Mouse (Mus musculus): ENCODE measurements around the gene Mfsd2a. TPM values are rescaled to one million over a fixed set of nuclear protein-coding genes. Genes with fewer than 3 reads are reported as not detected.

Mfsd2a gene
- polyA plus RNA-seq, 1 experiment from 2014 or later = 2.4 TPM

- DNase-seq (ENCODE audit: low spot score) = no peak
Observed at GRCm38 (mm10) chr4:122935466-122936099, 25.4 kb downstream of the Mfsd2a start.

GRCm38 (mm10) chr4:122933857-122934256 lies 27.1 kb downstream of the Mfsd2a start:
- DNase-seq (ENCODE audit: low spot score) = peak; percentile 87

- DNase-seq (ENCODE audit: low spot score) = peak; percentile 32
Observed at GRCm38 (mm10) chr4:122933051-122933591, 27.9 kb downstream of the Mfsd2a start.

DNA sequence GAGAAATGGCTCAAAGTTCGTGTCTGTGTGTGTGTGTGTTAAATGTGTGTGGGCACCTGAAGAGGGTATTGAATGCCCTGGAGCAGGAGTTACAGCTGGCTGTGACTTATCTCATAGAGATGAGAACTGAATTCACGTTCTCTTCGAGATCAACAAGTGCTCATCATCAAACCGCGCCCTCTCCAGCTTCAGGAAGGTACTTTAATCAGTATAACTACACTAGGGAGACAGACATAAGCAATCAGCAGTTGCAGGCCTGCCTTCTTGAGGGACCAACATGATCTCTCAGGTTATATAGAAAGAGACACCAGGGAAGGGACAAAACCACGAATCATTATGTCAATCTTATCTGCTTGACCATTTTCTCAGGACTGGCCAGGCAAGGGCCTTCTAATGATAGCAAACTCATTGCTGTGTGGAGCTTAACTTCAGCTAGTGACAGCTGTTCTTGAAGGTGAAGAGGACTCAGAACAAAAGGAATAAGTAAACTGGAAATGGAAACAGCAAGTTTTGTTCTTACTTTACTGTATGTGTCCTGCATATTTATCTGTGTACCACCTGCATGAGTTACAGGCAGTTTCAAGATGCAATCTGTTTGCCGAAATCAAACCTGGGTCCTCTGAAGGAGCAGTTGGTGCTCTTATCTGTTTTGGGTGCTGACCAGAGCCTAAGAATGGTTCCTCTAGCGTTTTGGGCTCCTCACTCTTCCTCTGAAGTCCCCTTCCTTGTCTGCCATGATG lies 28.6 kb downstream of the Mfsd2a start:
- DNase-seq (ENCODE audit: low spot score) = peak; percentile 66

- no peak for DNase-seq (ENCODE audit: low spot score)
Observed at GRCm38 (mm10) chr4:122930939-122931590, 29.9 kb downstream of the Mfsd2a start.

- DNase-seq (ENCODE audit: low spot score) = no peak
Observed at GRCm38 (mm10) chr4:122923392-122924344, 37.3 kb downstream of the Mfsd2a start.

GRCm38 (mm10) chr4:122922841-122923240 lies 38.1 kb downstream of the Mfsd2a start:
- DNase-seq (ENCODE audit: low spot score) = no peak

DNA sequence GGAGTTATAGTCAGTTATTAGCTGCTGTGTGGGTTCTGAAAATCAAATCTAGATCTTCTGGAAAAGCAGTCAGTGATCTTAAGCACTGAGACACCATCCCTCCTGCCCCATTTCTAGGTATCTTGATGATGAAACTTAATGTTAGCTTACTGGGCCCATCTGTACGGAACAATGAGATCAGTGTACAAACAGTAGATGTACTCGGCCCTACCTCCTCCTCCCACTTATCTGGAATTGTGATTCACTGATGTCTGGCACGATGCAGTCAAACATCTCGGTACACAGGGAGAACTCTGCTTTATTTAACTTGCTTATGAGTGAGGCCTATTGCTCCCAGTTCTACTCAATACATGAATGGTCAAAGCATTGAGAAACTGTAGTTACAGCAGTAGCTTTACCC lies 45.0 kb downstream of the Mfsd2a start:
- DNase-seq (ENCODE audit: low spot score) = no peak

DNA sequence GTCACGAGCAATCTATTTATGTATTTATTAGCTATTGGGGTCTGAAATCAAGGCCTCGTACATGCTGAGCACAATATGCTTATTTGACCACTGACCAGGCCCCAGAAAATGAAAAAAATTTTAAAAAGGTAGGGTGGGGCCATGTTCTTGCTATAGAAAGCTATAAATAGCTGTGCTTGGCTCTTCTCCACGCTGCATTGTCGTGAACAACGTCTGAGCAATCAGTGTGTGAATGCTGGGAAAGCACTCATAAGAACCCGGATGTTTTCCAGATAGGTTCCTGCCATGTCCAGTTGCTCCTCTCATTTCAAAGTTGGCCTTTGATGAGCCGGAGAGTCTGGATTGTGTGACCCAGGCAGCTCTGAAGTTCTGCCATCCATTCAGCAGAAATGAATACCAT lies 46.8 kb downstream of the Mfsd2a start:
- no peak for DNase-seq (ENCODE audit: low spot score)

- no peak for DNase-seq (ENCODE audit: low spot score)
Observed at GRCm38 (mm10) chr4:122912613-122913012, 48.4 kb downstream of the Mfsd2a start.

DNA sequence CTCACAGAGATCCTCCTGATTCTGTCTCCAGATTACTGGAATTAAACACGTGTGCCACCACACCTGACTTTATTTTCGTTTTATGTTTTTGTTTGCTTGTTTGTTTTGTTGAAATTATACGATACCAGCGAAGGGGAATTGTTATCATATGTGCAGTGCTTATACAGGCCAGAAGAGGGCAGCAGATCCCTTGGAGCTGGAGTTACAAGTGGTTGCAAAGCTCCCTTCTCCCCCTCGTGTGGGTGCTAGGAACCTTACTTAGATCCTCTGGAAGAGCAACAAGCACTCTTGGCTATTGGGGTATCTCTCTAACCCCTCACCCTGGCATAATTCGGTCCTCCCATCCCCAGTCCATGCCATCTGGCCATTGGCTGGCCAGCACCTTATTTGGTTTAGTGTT lies 50.4 kb downstream of the Mfsd2a start:
- peak; percentile 46 for DNase-seq (ENCODE audit: low spot score)

DNA sequence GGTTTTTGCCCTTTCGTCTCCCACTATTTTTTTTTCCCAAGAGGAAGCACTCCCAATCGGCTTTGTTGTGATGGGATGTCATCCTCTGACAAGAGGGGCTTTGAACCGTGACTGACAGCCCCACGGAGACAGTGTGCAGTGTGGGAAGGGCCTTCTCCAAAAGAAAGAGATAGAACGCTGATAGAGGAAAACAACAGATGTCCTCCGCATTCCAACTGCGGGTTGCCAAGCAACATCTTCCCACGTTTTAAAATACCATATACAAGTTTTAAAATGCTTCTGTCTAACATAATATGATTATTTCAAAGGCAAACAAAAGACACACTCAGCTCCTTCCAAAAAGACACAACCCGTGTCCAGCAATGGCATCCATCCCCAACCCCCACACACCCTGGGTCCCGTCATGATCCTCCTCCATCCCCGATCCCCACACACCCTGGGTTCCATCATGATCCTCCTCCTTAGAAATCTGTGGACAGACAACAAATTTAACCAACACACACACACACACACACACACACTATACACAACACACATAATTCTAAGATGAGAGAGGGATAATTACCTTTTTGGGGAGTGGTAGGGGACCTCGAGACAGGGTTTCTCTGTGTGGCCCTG lies 51.3 kb downstream of the Mfsd2a start:
- DNase-seq (ENCODE audit: low spot score) = no peak

DNA sequence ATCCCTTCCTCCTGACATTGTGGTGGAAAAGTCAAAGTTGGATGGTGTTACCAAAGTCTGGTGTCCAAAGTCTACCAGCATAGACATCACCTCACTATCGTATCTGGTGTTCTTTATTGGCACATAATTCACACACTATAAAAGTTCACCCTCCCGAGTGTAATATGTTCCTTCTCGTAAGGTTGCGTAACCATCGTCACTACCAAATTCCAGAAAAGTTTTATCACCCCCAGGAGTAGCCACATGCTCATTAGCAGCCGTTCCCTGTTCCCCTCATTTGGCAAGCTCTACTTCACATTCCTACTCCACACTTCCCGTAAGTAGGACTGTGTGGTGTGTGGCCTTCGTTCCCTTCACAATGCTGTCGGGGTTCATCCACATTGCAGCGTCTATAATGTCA lies 55.6 kb downstream of the Mfsd2a start:
- no peak for DNase-seq (ENCODE audit: low spot score)

DNA sequence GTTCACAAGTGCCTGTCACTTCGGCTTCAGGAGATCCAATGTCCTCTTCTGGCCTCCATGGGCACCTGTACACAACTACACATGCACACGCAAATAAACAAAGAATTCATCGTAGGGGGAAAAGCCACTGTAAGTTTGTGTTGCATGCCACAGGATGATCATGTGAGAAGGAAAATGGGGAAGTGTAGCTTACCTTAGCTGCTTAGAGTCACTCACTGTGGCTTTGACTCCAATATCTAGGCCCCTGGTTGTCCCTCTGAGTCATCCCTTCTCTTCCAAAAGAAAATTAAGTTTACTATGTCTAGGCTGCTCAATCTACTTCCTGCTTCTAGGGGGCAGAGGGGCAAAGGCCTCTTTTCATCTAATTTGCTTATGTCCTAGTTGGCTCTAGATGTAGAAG lies 57.3 kb downstream of the Mfsd2a start:
- no peak for DNase-seq (ENCODE audit: low spot score)

DNA sequence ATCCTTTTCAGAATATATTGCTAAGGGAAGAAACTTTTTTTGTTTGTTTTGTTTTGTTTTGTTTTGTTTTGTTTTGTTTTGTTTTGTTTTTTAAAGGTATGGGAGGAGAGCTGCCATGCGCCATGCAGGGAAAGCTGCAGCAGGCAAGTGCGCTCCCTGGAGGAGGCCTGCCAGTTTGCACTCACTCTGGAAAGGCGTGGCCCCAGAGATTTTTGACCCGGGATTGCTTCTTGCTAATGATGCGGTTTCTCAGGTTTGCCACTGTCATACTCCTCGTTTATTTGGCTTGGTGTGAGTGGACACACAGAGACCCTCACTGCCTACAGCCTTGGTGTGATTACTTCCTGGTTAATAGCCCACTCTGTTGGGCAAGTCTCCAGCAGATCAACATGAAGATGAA lies 58.8 kb downstream of the Mfsd2a start:
- no peak for DNase-seq (ENCODE audit: low spot score)

GRCm38 (mm10) chr4:122898313-122898712 lies 62.7 kb downstream of the Mfsd2a start:
- DNase-seq (ENCODE audit: low spot score) = peak; percentile 77

GRCm38 (mm10) chr4:122897750-122898149 lies 63.2 kb downstream of the Mfsd2a start:
- DNase-seq (ENCODE audit: low spot score) = no peak

Measured in thymus, postnatal 0 days (tissue).